Mouse (Mus musculus) erythroblast, embryonic 14.5 days (primary cell): Measurements from ENCODE around the gene Nsd2.

Source experiments
- GATA1 ChIP-seq: IDR thresholded peaks from 2 replicates; pipeline ENCODE4 v1.6.1; 2012; ENCODE audit warnings: low read length, inconsistent platforms, mixed read lengths
- TAL1 ChIP-seq: IDR thresholded peaks from 3 replicates; pipeline ENCODE4 v1.6.1; 2012; ENCODE audit warnings: low read length, inconsistent platforms, mixed read lengths

DNA sequence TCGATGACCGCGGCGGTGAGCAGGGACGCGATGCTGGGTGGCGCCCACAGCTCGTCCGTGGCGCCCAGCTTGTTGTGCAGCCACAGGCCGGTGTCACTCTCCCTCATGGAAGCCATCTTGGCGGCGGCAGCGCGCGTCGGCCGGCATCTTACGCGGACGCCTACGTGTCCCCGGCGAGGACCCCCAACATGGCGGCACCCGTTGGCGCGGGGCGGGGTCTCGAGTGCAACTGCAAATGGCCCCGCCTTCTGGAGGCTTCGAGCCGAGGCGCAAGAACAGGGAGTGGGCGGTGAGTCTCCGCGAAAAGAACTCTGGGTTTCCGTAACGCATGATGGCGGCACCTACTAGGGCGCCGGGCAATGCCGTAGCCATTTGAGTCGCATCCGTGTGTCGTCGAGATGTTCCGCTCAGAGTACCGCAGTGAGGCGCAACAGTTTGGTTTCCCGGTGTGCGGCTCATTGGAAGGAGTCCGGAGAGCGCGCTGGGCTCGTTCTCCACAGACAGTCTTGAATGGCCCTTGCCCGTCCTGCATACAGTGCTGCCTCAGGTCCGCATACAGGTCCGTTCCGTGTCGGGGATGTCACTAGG, 115.7 kb downstream of the Nsd2 start, which contains the start of gene Nelfa:
- TF ChIP-seq GATA1 (no peak), TAL1 (no peak)
